Mouse (Mus musculus): ENCODE results near the gene Pdgfa. TPM values are rescaled to one million over a fixed set of nuclear protein-coding genes. Genes with fewer than 3 reads are reported as not detected.
A peak's percentile ranks its signal among the peaks of the same experiment; 100 is the strongest.

Gene Pdgfa
- total RNA-seq, 1 experiment from 2014 or later, result 0.65 TPM

- no peak for ATAC-seq (replicated peaks in 1 of 2; ENCODE audit: insufficient read depth in 1 of 2, low FRiP score in 2 of 2, low TSS enrichment in 1 of 2, low read depth in 1 of 2, poor library complexity in 2 of 2, severe bottlenecking in 2 of 2)
Measured at GRCm38 (mm10) chr5:138977759-138978158, 19.4 kb downstream of the Pdgfa start.

GRCm38 (mm10) chr5:138974911-138975485 lies 22.2 kb downstream of the Pdgfa start:
- ATAC-seq (replicated peaks in 1 of 2; ENCODE audit: insufficient read depth in 1 of 2, low FRiP score in 2 of 2, low TSS enrichment in 1 of 2, low read depth in 1 of 2, poor library complexity in 2 of 2, severe bottlenecking in 2 of 2), result no peak

- ATAC-seq (replicated peaks in 1 of 2; ENCODE audit: insufficient read depth in 1 of 2, low FRiP score in 2 of 2, low TSS enrichment in 1 of 2, low read depth in 1 of 2, poor library complexity in 2 of 2, severe bottlenecking in 2 of 2), result no peak
Measured at GRCm38 (mm10) chr5:138973480-138973879, 23.7 kb downstream of the Pdgfa start.

- no peak for ATAC-seq (replicated peaks in 1 of 2; ENCODE audit: insufficient read depth in 1 of 2, low FRiP score in 2 of 2, low TSS enrichment in 1 of 2, low read depth in 1 of 2, poor library complexity in 2 of 2, severe bottlenecking in 2 of 2)
Measured at GRCm38 (mm10) chr5:138971405-138971804, 25.8 kb downstream of the Pdgfa start.

- ATAC-seq (replicated peaks in 1 of 2; ENCODE audit: insufficient read depth in 1 of 2, low FRiP score in 2 of 2, low TSS enrichment in 1 of 2, low read depth in 1 of 2, poor library complexity in 2 of 2, severe bottlenecking in 2 of 2), result no peak
Measured at GRCm38 (mm10) chr5:138970056-138970490, 27.1 kb downstream of the Pdgfa start.

GRCm38 (mm10) chr5:138966033-138966724 lies 31.0 kb downstream of the Pdgfa start:
- ATAC-seq (replicated peaks in 1 of 2; ENCODE audit: insufficient read depth in 1 of 2, low FRiP score in 2 of 2, low TSS enrichment in 1 of 2, low read depth in 1 of 2, poor library complexity in 2 of 2, severe bottlenecking in 2 of 2), result no peak

GRCm38 (mm10) chr5:138965590-138965989 lies 31.6 kb downstream of the Pdgfa start:
- no peak for ATAC-seq (replicated peaks in 1 of 2; ENCODE audit: insufficient read depth in 1 of 2, low FRiP score in 2 of 2, low TSS enrichment in 1 of 2, low read depth in 1 of 2, poor library complexity in 2 of 2, severe bottlenecking in 2 of 2)

GRCm38 (mm10) chr5:138956427-138956833 lies 40.7 kb downstream of the Pdgfa start:
- ATAC-seq (replicated peaks in 1 of 2; ENCODE audit: insufficient read depth in 1 of 2, low FRiP score in 2 of 2, low TSS enrichment in 1 of 2, low read depth in 1 of 2, poor library complexity in 2 of 2, severe bottlenecking in 2 of 2), result peak; percentile 70 to 75; a peak in 3 of 4 replicates

GRCm38 (mm10) chr5:138953986-138954385 lies 43.2 kb downstream of the Pdgfa start:
- no peak for ATAC-seq (replicated peaks in 1 of 2; ENCODE audit: insufficient read depth in 1 of 2, low FRiP score in 2 of 2, low TSS enrichment in 1 of 2, low read depth in 1 of 2, poor library complexity in 2 of 2, severe bottlenecking in 2 of 2)

GRCm38 (mm10) chr5:138952969-138953368 lies 44.2 kb downstream of the Pdgfa start:
- no peak for ATAC-seq (replicated peaks in 1 of 2; ENCODE audit: insufficient read depth in 1 of 2, low FRiP score in 2 of 2, low TSS enrichment in 1 of 2, low read depth in 1 of 2, poor library complexity in 2 of 2, severe bottlenecking in 2 of 2)

- ATAC-seq (replicated peaks in 1 of 2; ENCODE audit: insufficient read depth in 1 of 2, low FRiP score in 2 of 2, low TSS enrichment in 1 of 2, low read depth in 1 of 2, poor library complexity in 2 of 2, severe bottlenecking in 2 of 2), result no peak
Measured at GRCm38 (mm10) chr5:138951305-138951704, 45.9 kb downstream of the Pdgfa start.

GRCm38 (mm10) chr5:138949165-138949564 lies 48.0 kb downstream of the Pdgfa start:
- no peak for ATAC-seq (replicated peaks in 1 of 2; ENCODE audit: insufficient read depth in 1 of 2, low FRiP score in 2 of 2, low TSS enrichment in 1 of 2, low read depth in 1 of 2, poor library complexity in 2 of 2, severe bottlenecking in 2 of 2)

- ATAC-seq (replicated peaks in 1 of 2; ENCODE audit: insufficient read depth in 1 of 2, low FRiP score in 2 of 2, low TSS enrichment in 1 of 2, low read depth in 1 of 2, poor library complexity in 2 of 2, severe bottlenecking in 2 of 2), result peak in 1 of 2 experiments; percentile 21; a peak in 1 of 4 replicates
Measured at GRCm38 (mm10) chr5:138948031-138948980, 48.9 kb downstream of the Pdgfa start.

- no peak for ATAC-seq (replicated peaks in 1 of 2; ENCODE audit: insufficient read depth in 1 of 2, low FRiP score in 2 of 2, low TSS enrichment in 1 of 2, low read depth in 1 of 2, poor library complexity in 2 of 2, severe bottlenecking in 2 of 2)
Measured at GRCm38 (mm10) chr5:138947487-138947886, 49.7 kb downstream of the Pdgfa start.

GRCm38 (mm10) chr5:138946931-138947330 lies 50.2 kb downstream of the Pdgfa start:
- no peak for ATAC-seq (replicated peaks in 1 of 2; ENCODE audit: insufficient read depth in 1 of 2, low FRiP score in 2 of 2, low TSS enrichment in 1 of 2, low read depth in 1 of 2, poor library complexity in 2 of 2, severe bottlenecking in 2 of 2)

- ATAC-seq (replicated peaks in 1 of 2; ENCODE audit: insufficient read depth in 1 of 2, low FRiP score in 2 of 2, low TSS enrichment in 1 of 2, low read depth in 1 of 2, poor library complexity in 2 of 2, severe bottlenecking in 2 of 2), result no peak
Measured at GRCm38 (mm10) chr5:138945011-138945410, 52.2 kb downstream of the Pdgfa start.

GRCm38 (mm10) chr5:138944551-138944950 lies 52.6 kb downstream of the Pdgfa start:
- ATAC-seq (replicated peaks in 1 of 2; ENCODE audit: insufficient read depth in 1 of 2, low FRiP score in 2 of 2, low TSS enrichment in 1 of 2, low read depth in 1 of 2, poor library complexity in 2 of 2, severe bottlenecking in 2 of 2), result no peak

- no peak for ATAC-seq (replicated peaks in 1 of 2; ENCODE audit: insufficient read depth in 1 of 2, low FRiP score in 2 of 2, low TSS enrichment in 1 of 2, low read depth in 1 of 2, poor library complexity in 2 of 2, severe bottlenecking in 2 of 2)
Measured at GRCm38 (mm10) chr5:138941842-138942241, 55.3 kb downstream of the Pdgfa start.

Data from hematopoietic stem cell, adult 5-6 weeks (primary cell).